Mouse (Mus musculus) embryonic fibroblast, embryonic 13.5 days (primary cell): Measurements from ENCODE around the gene Pip5k1c. TPM values are rescaled to one million over a fixed set of nuclear protein-coding genes. Genes with fewer than 3 reads are reported as not detected.

Experiments
- H3K27ac ChIP-seq: 2 replicates; pipeline ENCODE4 v1.5.1; 2012; ENCODE audit warnings: low read length, control low read depth, inconsistent platforms; ENCODE audit not compliant: insufficient read depth
- H3K4me1 ChIP-seq: 2 replicates; pipeline ENCODE4 v1.6.1; 2011; ENCODE audit warnings: low read length; ENCODE audit not compliant: control insufficient read depth, insufficient read depth
- H3K4me3 ChIP-seq: 2 replicates; pipeline ENCODE4 v1.5.1; 2011; ENCODE audit warnings: mild to moderate bottlenecking, control low read depth, low read length; ENCODE audit not compliant: insufficient read depth
- CTCF ChIP-seq: IDR thresholded peaks from 2 replicates; pipeline ENCODE4 v1.5.1; 2011; ENCODE audit warnings: mild to moderate bottlenecking, control low read depth, low read length, moderate library complexity, borderline replicate concordance; ENCODE audit not compliant: insufficient read depth
- POLR2A ChIP-seq: IDR thresholded peaks from 2 replicates; pipeline ENCODE4 v1.6.1; 2011; ENCODE audit warnings: low read depth, mild to moderate bottlenecking, control low read depth, low read length, moderate library complexity
- polyA plus RNA-seq: library from polyadenylated mRNA; stranded (reverse); fragments of >200 nt; gene quantifications from 2 replicates; pipeline ENCODE4 v1.2.4, GENCODE M21; 2011; ENCODE audit warnings: low read depth; ENCODE audit not compliant: missing spikeins, insufficient read length

The Pip5k1c gene
- polyA plus RNA-seq, 1 experiment = 43.0 TPM

DNA sequence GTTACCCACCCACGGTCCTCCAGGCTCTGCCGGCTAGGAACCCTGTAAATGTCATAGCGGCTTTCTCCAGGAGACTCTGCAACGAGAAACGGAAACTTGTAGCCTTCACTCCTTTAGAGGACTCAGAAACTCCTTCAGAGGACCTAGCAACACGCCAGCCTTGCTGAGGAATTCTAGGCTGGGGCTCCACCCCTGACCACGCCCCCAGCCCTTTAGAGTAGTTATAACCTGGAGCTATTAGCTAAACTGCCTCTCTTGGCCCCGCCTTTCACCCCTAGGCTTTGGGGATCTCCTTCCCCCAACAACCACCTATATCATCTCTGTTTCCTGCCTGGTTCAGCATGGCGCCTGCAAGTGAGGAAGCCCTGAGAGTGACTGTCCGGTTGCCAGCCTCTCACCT is 13.3 kb upstream of the Pip5k1c start:
- H3K4me3 ChIP-seq = no peak overlapping the region
- no peaks in the 10 kb centered on the region for H3K4me1 ChIP-seq
- TF ChIP-seq CTCF (no peak), POLR2A (no peak)
- H3K27ac ChIP-seq = no peak overlapping the region

DNA sequence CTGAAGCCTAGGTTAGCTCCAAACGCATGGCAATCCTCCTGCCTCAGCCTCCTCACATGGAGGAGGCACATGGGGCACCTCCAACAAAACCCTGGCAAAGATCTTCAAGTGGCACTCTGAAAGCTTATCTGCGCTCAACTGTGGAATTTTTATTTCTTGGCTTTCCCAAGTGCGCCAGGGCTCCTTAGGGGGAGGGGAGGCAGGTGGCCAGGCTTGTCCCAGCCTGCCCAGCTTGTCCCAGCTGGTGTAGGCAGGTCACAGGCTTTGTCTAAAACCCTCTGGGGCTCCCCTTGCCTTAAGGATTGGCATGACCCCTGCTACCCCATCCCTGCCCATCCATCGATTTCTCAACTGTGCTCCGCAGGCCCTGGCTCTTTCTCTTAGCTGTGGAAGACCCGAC is 8.6 kb upstream of the Pip5k1c start:
- no peak overlapping the region for H3K27ac ChIP-seq
- TF ChIP-seq POLR2A (no peak), CTCF (no peak)
- no peak overlapping the region for H3K4me3 ChIP-seq
- no peaks in the 10 kb centered on the region for H3K4me1 ChIP-seq

DNA sequence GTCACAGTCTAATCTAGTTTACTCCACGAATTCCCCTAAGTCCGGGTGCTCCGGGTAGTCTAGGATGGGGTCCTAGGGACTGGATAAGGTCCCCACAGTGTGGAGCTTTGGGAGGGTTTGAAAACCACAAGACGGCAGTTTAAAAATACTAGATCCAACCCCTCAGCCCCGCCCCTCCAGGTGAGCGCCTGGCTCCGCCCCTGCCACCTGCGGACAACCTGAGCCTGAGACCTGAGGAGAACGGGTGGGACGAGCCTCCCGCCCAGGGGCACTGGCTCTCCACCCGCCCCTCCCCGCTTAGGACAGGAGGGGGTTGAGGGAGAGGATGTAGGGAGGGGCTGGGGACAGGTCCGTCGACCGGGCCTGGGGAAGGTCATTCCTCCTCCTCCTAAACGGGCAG is 8.0 kb upstream of the Pip5k1c start:
- no peak overlapping the region for H3K4me3 ChIP-seq
- TF ChIP-seq POLR2A = no peak
- TF ChIP-seq CTCF = no peak
- no peaks in the 10 kb centered on the region for H3K4me1 ChIP-seq
- no peak overlapping the region for H3K27ac ChIP-seq

DNA sequence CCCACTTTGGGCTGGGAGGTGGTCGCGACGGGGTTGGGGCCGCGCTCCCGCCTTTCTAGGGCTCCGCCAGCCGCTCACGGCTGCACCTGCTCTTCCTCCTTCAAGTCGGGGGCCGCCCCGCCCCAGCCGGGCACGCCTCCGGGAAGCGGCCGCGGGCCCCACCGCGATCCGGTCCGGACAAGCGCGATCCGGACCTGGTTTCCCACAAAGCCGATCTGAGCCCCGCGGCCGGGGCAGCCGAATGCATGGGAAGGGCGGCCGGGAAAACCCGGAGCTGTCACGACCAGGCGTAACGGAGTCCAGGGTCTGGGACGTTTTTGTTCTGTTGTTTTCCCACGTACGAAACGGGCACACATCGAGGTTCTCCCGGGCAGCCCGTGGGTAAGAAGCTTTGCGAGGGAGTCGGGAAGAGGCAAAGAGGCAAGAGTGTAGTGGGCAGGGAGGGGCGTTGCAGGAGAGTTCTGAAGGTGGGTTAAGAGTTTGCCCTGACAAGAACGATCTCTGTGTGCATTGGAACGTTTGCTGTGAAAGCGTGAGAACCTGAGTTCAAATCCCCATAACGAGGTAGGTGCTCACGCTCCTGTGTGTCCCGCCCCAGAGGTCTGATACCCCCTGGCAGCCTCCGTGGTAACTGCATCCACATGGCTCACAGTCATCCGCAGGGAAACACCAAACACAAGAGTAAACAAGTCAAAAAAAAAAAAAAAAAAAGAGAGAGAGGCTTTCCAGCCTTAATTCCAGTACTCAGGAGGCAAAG is 6.9 kb upstream of the Pip5k1c start:
- Histone ChIP-seq H3K4me3 (peak overlapping the region; percentile 14), H3K27ac (no peak overlapping the region), H3K4me1 (no peaks in the 10 kb centered on the region)
- no peak for TF ChIP-seq CTCF
- TF ChIP-seq POLR2A = no peak

DNA sequence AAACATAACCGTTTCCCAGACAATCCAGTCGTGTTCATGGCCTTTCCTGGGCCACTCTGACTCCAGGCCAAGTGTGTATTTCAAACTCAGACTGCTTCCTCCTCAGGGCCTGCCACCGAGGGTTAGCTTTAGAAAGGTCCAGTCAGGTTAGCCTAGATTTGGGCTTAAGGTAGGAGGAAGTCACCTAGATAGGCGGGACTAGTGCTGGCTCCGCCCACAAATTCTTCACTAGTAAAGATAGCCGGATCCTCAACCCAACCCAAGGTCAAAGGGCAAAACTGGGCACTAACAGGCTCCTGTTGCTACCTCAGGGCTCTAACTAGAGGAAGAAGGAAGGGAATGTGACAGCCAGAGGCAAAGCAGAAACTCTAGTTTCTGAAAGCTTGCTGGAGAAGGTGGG is 6.2 kb upstream of the Pip5k1c start:
- H3K4me1 ChIP-seq = no peaks in the 10 kb centered on the region
- no peak overlapping the region for H3K27ac ChIP-seq
- no peak overlapping the region for H3K4me3 ChIP-seq
- no peak for TF ChIP-seq POLR2A
- no peak for TF ChIP-seq CTCF

DNA sequence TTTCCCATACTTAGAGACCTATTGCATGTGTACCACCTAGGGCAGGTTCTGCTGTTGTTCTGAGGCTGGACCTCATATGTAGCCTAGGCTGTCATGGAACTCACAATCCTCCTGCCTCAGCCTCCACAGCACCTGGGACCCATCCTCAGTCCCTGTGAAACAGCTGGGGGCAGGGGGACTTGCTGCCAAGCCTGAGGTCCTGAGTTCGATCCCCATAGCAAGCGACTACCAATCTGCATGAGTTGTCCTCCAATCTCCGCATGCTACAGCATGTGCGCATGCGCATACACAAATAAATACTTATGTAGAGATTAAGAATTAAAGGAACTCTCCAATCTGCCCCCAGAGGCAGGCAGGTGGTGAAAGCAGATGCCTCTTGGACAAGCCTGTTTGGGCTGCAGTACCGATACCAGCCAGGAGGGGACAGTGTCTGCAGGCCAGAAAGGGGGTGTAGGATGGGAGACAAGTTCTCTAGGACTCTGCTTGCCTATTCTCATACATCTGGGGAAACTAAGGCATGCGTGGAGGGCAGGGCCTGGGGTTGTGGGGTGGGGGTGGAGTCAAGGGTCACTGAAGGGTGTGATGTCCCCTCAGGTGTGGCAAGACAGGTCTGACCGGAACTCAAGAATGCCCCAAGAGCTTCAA is 5.1 kb upstream of the Pip5k1c start:
- no peak overlapping the region for H3K27ac ChIP-seq

DNA sequence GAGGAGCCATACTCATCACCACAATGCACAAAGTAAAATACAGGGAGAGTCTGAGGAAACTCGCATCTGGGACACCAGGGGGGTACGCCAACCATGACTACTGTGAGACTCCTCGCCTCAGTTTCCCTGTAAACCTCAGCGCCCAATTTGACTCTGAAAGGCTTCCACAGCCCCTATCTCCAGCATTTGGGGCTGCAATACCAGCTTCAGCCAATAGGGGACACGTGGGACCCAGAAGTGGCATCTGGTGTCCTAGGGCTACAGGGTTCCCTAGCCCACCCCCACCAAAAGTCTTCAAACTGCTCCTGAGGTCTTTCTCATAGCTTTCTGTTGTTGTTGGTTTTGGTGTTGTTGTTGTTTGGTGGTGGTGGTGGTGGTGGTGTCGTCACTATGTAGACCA is 4.2 kb upstream of the Pip5k1c start:
- no peaks in the 10 kb centered on the region for H3K4me1 ChIP-seq

More for the DNA sequence above, 5.1 kb upstream of the Pip5k1c start:
- H3K4me1 ChIP-seq = no peaks in the 10 kb centered on the region
- H3K4me3 ChIP-seq = no peak overlapping the region
- TF ChIP-seq POLR2A (no peak), CTCF (peak; percentile 63; the same call in 1 of the 2 replicates)

DNA sequence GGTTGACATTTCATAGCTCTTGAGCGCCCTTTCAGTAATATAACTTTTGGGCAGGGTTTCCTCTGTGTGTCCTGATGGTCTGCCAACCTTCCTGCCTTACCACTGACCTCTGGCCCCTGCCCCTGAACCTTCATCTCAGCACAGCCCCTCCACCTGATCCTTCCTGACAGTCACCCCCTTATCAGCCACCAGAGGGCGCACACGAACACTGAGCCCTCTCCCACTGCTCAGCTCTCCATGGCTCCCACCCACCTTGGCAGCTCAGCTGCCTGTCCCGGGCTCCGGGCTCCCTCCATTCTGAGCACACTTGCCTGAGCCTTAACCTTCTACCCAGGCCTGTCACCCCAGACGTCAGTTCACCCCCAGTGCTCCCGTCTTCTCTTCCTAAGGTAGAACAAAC is 3.5 kb upstream of the Pip5k1c start:
- Histone ChIP-seq H3K27ac (no peak overlapping the region), H3K4me1 (no peaks in the 10 kb centered on the region), H3K4me3 (no peak overlapping the region)
- TF ChIP-seq CTCF (peak; percentile 94), POLR2A (no peak)

More for the DNA sequence above, 4.2 kb upstream of the Pip5k1c start:
- H3K4me3 ChIP-seq = no peak overlapping the region
- no peak overlapping the region for H3K27ac ChIP-seq
- TF ChIP-seq CTCF (peak; percentile 33; the same call in 1 of the 2 replicates), POLR2A (no peak)

DNA sequence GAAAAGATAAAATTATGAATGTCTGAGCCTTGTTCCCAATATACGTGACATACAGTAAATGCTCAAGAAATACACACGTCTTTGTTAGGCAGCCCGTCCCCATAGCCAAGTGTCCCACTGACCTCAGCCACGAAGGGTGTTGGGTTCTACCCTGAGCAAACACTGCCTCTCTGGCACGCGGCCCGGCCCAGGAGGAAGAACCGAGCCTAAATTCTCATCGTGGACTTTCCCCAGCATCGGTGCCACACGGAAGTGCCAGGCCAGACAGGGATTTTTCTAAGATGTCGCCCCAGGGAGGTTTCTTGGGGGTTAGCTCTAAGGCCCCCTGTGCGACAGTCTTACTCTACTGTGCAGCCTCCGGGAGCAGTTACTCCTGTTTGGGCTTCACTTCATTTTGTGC is 3.0 kb upstream of the Pip5k1c start:
- TF ChIP-seq CTCF = no peak
- no peak for TF ChIP-seq POLR2A
- Histone ChIP-seq H3K4me1 (peaks cover 4% of the 10 kb centered on the region; the same call in 1 of the 2 replicates), H3K4me3 (no peak overlapping the region), H3K27ac (no peak overlapping the region)
